Mouse (Mus musculus): ENCODE measurements around the gene Rin1. TPM values are rescaled to one million over a fixed set of nuclear protein-coding genes. Genes with fewer than 3 reads are reported as not detected.
A peak's percentile ranks its signal among the peaks of the same experiment; 100 is the strongest.
"Not testable (repeated sequence)": the region's sequence is repeated elsewhere in the genome, so short reads cannot be mapped to it uniquely, and the experiment has no call there.

The Rin1 gene
- polyA plus RNA-seq, 2 experiments = 2.6 to 4.9 TPM

GRCm38 (mm10) chr19:5083961-5084833 is 33.9 kb downstream of the Rin1 start:
- peaks cover 58% of the 10 kb centered on the region for H3K27me3 ChIP-seq (ENCODE audit: control insufficient read depth, insufficient read depth, low read length)
- no peak overlapping the region for H3K9ac ChIP-seq (ENCODE audit: low read depth, low read length, severe bottlenecking)
- no peak overlapping the region for H3K4me2 ChIP-seq (replicated peaks; ENCODE audit: low read depth, low read length, severe bottlenecking)
- no peak for ATAC-seq (ENCODE audit: low FRiP score, low read depth)
- peaks cover 10% of the 10 kb centered on the region for H3K4me1 ChIP-seq (ENCODE audit: control insufficient read depth, insufficient read depth, low read length)
- no peak for DNase-seq (ENCODE audit: low spot score)
- no peak for TF ChIP-seq POLR2A (IDR thresholded peaks at IDR 0.05; ENCODE audit: borderline replicate concordance, extremely low read depth, insufficient read depth, insufficient read length)
- 56% methylated on average over 3 of the region's 3 CpGs for WGBS
- H3K4me3 ChIP-seq (replicated peaks; ENCODE audit: low read length) = peak overlapping the region; percentile 42; the same call in 1 of the 2 replicates
- H3K36me3 ChIP-seq (ENCODE audit: control insufficient read depth, insufficient read depth, low read length) = 0 out of 2 replicates have a peak, but pooled peaks cover under 1% of the 10 kb centered on the region
- H3K27ac ChIP-seq (replicated peaks; ENCODE audit: low read depth, low read length) = no peak overlapping the region
- no peaks in the 10 kb centered on the region for H3K9me3 ChIP-seq (ENCODE audit: control insufficient read depth, low read length)

- no peak for TF ChIP-seq POLR2A (IDR thresholded peaks at IDR 0.05; ENCODE audit: borderline replicate concordance, extremely low read depth, insufficient read depth, insufficient read length)
- peak overlapping the region; percentile 74 for H3K4me2 ChIP-seq (replicated peaks; ENCODE audit: low read depth, low read length, severe bottlenecking)
- WGBS = 6% methylated on average over 14 of the region's 15 CpGs
- H3K4me3 ChIP-seq (replicated peaks; ENCODE audit: low read length) = peak overlapping the region; percentile 42
- H3K27ac ChIP-seq (replicated peaks; ENCODE audit: low read depth, low read length) = no peak overlapping the region
- no peak for ATAC-seq (ENCODE audit: low FRiP score, low read depth)
- no peak for DNase-seq (ENCODE audit: low spot score)
- peaks cover 5% of the 10 kb centered on the region; the same call in 1 of the 2 replicates for H3K36me3 ChIP-seq (ENCODE audit: control insufficient read depth, insufficient read depth, low read length)
- H3K9ac ChIP-seq (ENCODE audit: low read depth, low read length, severe bottlenecking) = no peak overlapping the region
- peaks cover 58% of the 10 kb centered on the region for H3K27me3 ChIP-seq (ENCODE audit: control insufficient read depth, insufficient read depth, low read length)
- no peaks in the 10 kb centered on the region for H3K9me3 ChIP-seq (ENCODE audit: control insufficient read depth, low read length)
- peaks cover 14% of the 10 kb centered on the region for H3K4me1 ChIP-seq (ENCODE audit: control insufficient read depth, insufficient read depth, low read length)
Measured at GRCm38 (mm10) chr19:5084834-5085144, 34.5 kb downstream of the Rin1 start.

- ATAC-seq (ENCODE audit: low FRiP score, low read depth) (no peak), DNase-seq (ENCODE audit: low spot score) (no peak)
- peaks cover 9% of the 10 kb centered on the region for H3K36me3 ChIP-seq (ENCODE audit: control insufficient read depth, insufficient read depth, low read length)
- no peak within 1 kb of the TSS for H3K27ac ChIP-seq (replicated peaks; ENCODE audit: low read depth, low read length)
- TF ChIP-seq POLR2A (IDR thresholded peaks at IDR 0.05; ENCODE audit: borderline replicate concordance, extremely low read depth, insufficient read depth, insufficient read length) = no peak
- peak within 1 kb of the TSS; percentile 36 for H3K9ac ChIP-seq (ENCODE audit: low read depth, low read length, severe bottlenecking)
- no peaks in the 10 kb centered on the region for H3K9me3 ChIP-seq (ENCODE audit: control insufficient read depth, low read length)
- H3K4me2 ChIP-seq (replicated peaks; ENCODE audit: low read depth, low read length, severe bottlenecking) = peak within 1 kb of the TSS; percentile 74
- peak within 1 kb of the TSS; percentile 42 for H3K4me3 ChIP-seq (replicated peaks; ENCODE audit: low read length)
- WGBS = under 1% methylated on average over 54 of the region's 69 CpGs
- peaks cover 14% of the 10 kb centered on the region for H3K4me1 ChIP-seq (ENCODE audit: control insufficient read depth, insufficient read depth, low read length)
- H3K27me3 ChIP-seq (ENCODE audit: control insufficient read depth, insufficient read depth, low read length) = peaks cover 58% of the 10 kb centered on the region
Measured at GRCm38 (mm10) chr19:5085145-5085863, 35.0 kb downstream of the Rin1 start, which contains the start of gene Tmem151a. Gene Tmem151a, minus strand, starts transcription at chr19:5085531.

GRCm38 (mm10) chr19:5086533-5086932 is 36.3 kb downstream of the Rin1 start:
- Histone ChIP-seq H3K36me3 (ENCODE audit: control insufficient read depth, insufficient read depth, low read length) (peaks cover 21% of the 10 kb centered on the region), H3K4me1 (ENCODE audit: control insufficient read depth, insufficient read depth, low read length) (peaks cover 14% of the 10 kb centered on the region), H3K27me3 (ENCODE audit: control insufficient read depth, insufficient read depth, low read length) (peaks cover 48% of the 10 kb centered on the region)
- not testable (repeated sequence) for H3K9me3 ChIP-seq (ENCODE audit: control insufficient read depth, low read length); H3K4me2 ChIP-seq (replicated peaks; ENCODE audit: low read depth, low read length, severe bottlenecking); H3K9ac ChIP-seq (ENCODE audit: low read depth, low read length, severe bottlenecking); H3K4me3 ChIP-seq (replicated peaks; ENCODE audit: low read length); H3K27ac ChIP-seq (replicated peaks; ENCODE audit: low read depth, low read length); DNase-seq (ENCODE audit: low spot score); ATAC-seq (ENCODE audit: low FRiP score, low read depth)
- 57% methylated on average over 4 of the region's 4 CpGs for WGBS

- Histone ChIP-seq H3K27ac (replicated peaks; ENCODE audit: low read depth, low read length) (peak within 1 kb of the TSS; percentile 69), H3K27me3 (ENCODE audit: control insufficient read depth, insufficient read depth, low read length) (peaks cover 32% of the 10 kb centered on the region), H3K36me3 (ENCODE audit: control insufficient read depth, insufficient read depth, low read length) (peaks cover 36% of the 10 kb centered on the region), H3K9ac (ENCODE audit: low read depth, low read length, severe bottlenecking) (peak within 1 kb of the TSS; percentile 72), H3K9me3 (ENCODE audit: control insufficient read depth, low read length) (no peaks in the 10 kb centered on the region), H3K4me2 (replicated peaks; ENCODE audit: low read depth, low read length, severe bottlenecking) (peak within 1 kb of the TSS; percentile 81), H3K4me3 (replicated peaks; ENCODE audit: low read length) (peak within 1 kb of the TSS; percentile 84), H3K4me1 (ENCODE audit: control insufficient read depth, insufficient read depth, low read length) (peaks cover 14% of the 10 kb centered on the region)
- DNase-seq (ENCODE audit: low spot score) (peak; percentile 99), ATAC-seq (ENCODE audit: low FRiP score, low read depth) (peak; percentile 95)
- TF ChIP-seq POLR2A (IDR thresholded peaks at IDR 0.05; ENCODE audit: borderline replicate concordance, extremely low read depth, insufficient read depth, insufficient read length) = peak; percentile 56; the same call in 1 of the 2 replicates
- under 1% methylated on average over 58 of the region's 58 CpGs for WGBS
Measured at GRCm38 (mm10) chr19:5087884-5088728, 37.8 kb downstream of the Rin1 start, which contains the start of gene Yif1a. Gene Yif1a, plus strand, starts transcription at chr19:5088538.
